Mouse (Mus musculus): ENCODE data around the gene Exoc4. TPM values are rescaled to one million over a fixed set of nuclear protein-coding genes. Genes with fewer than 3 reads are reported as not detected.

Gene Exoc4
- polyA plus RNA-seq, 1 experiment from 2014 or later, result 9.8 TPM

DNA sequence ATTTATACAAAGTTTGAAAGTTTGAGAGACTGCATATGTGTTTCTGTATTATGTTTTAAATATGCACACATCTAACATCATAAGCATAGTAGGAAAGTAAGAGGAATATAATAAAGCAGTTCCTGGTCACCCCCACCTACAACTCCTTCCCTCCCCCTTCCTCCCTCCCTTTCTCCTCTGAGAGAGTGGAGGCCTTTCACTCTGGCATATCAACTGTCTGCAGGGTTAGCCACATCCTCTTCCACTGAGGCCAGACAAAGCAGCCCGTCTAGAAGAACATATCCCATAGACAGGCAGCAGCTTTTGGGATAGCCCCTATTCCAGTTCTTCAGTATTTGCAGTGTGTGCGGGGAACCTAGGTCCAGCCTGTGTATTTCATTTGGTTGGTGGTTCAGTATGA is 382.2 kb downstream of the Exoc4 start:
- no peak for ATAC-seq (ENCODE audit: insufficient read depth)
- WGBS (ENCODE audit: insufficient replicate concordance), result 53% methylated on average over 2 of the region's 2 CpGs
- H3K27me3 ChIP-seq, result no peaks in the 10 kb centered on the region
- H3K27ac ChIP-seq (replicated peaks), result no peak overlapping the region
- H3K9me3 ChIP-seq (replicated peaks), result no peaks in the 10 kb centered on the region
- no peaks in the 10 kb centered on the region for H3K4me1 ChIP-seq (replicated peaks)
- H3K4me3 ChIP-seq (replicated peaks), result no peak overlapping the region
- no peak overlapping the region for H3K4me2 ChIP-seq
- H3K36me3 ChIP-seq (replicated peaks), result no peaks in the 10 kb centered on the region
- no peak overlapping the region for H3K9ac ChIP-seq

DNA sequence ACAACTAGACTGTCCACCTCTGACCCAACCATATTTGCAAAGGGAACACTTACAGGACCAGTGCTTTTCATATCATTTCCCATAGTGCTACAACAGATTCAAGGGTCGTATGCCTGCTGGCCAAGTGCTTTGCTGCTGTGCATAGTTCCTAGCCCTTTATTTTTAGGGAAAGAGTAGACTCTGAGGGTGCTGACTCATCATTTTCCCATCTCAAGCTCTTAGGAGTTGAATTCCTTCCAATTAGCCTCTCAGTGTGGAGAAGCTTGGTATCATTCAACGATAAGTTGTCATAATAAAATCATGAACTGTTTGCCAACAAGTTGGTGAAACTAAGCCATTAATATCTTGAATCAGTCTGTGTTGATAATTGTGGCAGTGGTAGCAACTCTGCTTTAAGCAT is 388.3 kb downstream of the Exoc4 start:
- ATAC-seq (ENCODE audit: insufficient read depth), result no peak

DNA sequence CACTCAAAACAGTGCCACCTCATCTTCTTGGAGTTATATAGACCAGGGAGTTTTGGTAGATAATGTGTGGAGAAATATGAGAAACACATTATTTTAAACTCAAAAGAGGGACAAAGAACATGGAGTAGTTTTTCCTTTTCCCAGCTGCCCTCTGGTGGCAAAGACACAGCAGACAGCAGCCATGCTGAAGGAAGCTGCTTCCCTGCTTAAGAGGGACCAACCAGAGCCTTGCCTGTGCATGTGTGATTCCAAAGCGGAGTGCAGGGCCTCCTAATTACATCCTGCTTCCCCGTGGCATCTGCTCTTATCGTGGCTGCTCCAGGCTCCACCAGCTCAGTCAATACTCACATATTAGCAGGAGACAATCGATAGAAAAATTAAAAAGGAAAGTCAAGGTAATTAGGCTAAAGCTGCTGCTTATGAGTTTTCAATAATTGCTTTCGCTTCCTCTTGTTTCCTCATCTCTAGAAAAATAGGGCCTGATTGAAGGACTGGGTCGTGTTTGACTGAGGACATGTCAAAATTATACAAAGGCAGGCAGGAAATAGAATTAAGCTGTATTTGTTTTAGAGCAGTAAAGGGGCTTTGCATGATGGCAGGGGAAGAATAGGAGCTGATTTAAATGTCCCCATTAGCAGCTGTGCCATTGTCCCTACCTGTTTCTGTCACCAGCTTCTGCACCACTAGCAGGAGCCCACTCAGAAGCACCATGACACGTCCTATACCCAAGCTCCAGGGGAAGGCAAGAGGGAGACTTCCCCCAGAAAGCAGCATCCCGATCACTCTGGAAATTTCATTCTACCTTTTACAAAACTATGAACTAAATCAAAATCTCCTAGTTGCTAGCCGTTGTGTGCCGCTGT is 433.1 kb downstream of the Exoc4 start:
- no peak for ATAC-seq (ENCODE audit: insufficient read depth)
- no peak overlapping the region for H3K4me3 ChIP-seq (replicated peaks)
- H3K27ac ChIP-seq (replicated peaks), result no peak overlapping the region
- H3K9me3 ChIP-seq (replicated peaks), result no peaks in the 10 kb centered on the region
- H3K9ac ChIP-seq, result no peak overlapping the region
- no peaks in the 10 kb centered on the region for H3K4me1 ChIP-seq (replicated peaks)
- no peaks in the 10 kb centered on the region for H3K36me3 ChIP-seq (replicated peaks)
- no peak overlapping the region for H3K4me2 ChIP-seq
- H3K27me3 ChIP-seq, result no peaks in the 10 kb centered on the region
- WGBS (ENCODE audit: insufficient replicate concordance), result 59% methylated on average over 10 of the region's 10 CpGs

More for the DNA sequence above, 388.3 kb downstream of the Exoc4 start:
- no peaks in the 10 kb centered on the region for H3K27me3 ChIP-seq
- no peak overlapping the region for H3K27ac ChIP-seq (replicated peaks)
- WGBS (ENCODE audit: insufficient replicate concordance), result 61% methylated on average over 2 of the region's 2 CpGs
- no peak overlapping the region for H3K9ac ChIP-seq
- H3K4me2 ChIP-seq, result no peak overlapping the region
- H3K36me3 ChIP-seq (replicated peaks), result no peaks in the 10 kb centered on the region
- H3K4me1 ChIP-seq (replicated peaks), result no peaks in the 10 kb centered on the region
- no peak overlapping the region for H3K4me3 ChIP-seq (replicated peaks)
- no peaks in the 10 kb centered on the region for H3K9me3 ChIP-seq (replicated peaks)

DNA sequence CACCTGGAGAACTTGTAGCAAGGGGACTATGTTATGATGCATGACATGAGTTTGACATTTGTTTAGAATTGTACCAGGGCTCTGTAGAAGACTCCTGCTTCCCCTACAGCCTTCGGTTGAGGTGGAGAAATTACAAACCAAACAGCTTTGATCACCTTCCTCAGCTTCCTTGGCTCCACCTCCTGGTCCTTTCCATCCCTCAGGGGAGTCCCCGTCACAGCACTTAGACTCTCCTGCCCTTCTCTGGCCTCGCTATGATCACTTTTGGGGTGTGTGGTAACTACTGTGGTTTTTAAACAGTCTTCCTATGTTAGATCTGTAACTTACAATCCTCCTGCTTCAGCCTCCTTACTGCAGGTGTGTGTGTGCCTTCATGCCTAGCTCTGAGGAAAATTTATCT is 434.6 kb downstream of the Exoc4 start:
- H3K36me3 ChIP-seq (replicated peaks), result no peaks in the 10 kb centered on the region
- H3K27me3 ChIP-seq, result no peaks in the 10 kb centered on the region
- no peak overlapping the region for H3K4me3 ChIP-seq (replicated peaks)
- H3K9me3 ChIP-seq (replicated peaks), result no peaks in the 10 kb centered on the region
- ATAC-seq (ENCODE audit: insufficient read depth), result no peak
- no peak overlapping the region for H3K9ac ChIP-seq
- H3K4me2 ChIP-seq, result no peak overlapping the region
- H3K4me1 ChIP-seq (replicated peaks), result no peaks in the 10 kb centered on the region
- 46% methylated on average over 3 of the region's 3 CpGs for WGBS (ENCODE audit: insufficient replicate concordance)
- no peak overlapping the region for H3K27ac ChIP-seq (replicated peaks)

DNA sequence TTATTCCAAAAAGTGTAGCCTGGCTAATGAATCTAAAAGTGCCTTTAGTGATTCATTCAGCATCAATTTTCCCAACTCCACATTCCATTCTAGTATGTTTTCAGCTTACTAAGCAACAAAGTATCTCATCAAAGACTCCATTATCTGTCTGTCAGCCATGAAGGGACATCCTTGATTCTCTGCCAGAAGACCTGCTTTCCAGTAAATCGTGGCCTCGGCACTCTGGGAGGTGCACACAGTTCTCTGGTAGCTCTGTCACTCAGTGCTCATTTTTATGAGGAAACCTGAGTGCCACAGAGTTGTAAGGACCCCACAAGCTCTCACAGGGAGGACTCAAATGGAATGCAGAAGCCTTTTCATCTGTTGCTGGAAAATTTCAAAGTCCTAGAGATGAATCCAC is 436.4 kb downstream of the Exoc4 start:
- ATAC-seq (ENCODE audit: insufficient read depth), result no peak

DNA sequence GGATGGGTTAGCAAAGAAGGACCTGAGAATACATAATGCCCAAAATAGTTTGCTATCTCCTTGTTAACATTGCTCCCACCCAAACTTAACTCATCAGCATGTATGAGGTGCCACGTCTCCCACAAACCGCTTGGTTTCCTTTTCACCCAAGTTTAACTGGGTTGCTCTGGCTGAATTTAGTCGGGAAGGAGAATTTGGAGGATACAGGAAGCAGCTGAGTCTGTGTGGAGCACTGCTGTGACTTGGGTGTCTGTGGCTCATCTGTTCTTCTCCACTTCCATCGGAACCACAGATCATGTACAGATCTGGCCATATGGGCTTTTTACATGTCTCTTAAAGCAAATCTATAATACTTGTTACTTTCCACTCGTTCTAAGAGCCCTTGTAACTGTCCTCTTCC is 441.7 kb downstream of the Exoc4 start:
- H3K36me3 ChIP-seq (replicated peaks), result no peaks in the 10 kb centered on the region
- 63% methylated on average over 5 of the region's 5 CpGs for WGBS (ENCODE audit: insufficient replicate concordance)
- no peak overlapping the region for H3K4me3 ChIP-seq (replicated peaks)
- H3K9me3 ChIP-seq (replicated peaks), result no peaks in the 10 kb centered on the region
- H3K4me1 ChIP-seq (replicated peaks), result no peaks in the 10 kb centered on the region
- H3K4me2 ChIP-seq, result no peak overlapping the region
- ATAC-seq (ENCODE audit: insufficient read depth), result no peak
- H3K9ac ChIP-seq, result no peak overlapping the region
- H3K27me3 ChIP-seq, result no peaks in the 10 kb centered on the region
- H3K27ac ChIP-seq (replicated peaks), result no peak overlapping the region

More for the DNA sequence above, 436.4 kb downstream of the Exoc4 start:
- H3K36me3 ChIP-seq (replicated peaks), result no peaks in the 10 kb centered on the region
- no peak overlapping the region for H3K4me3 ChIP-seq (replicated peaks)
- no peaks in the 10 kb centered on the region for H3K27me3 ChIP-seq
- H3K9me3 ChIP-seq (replicated peaks), result no peaks in the 10 kb centered on the region
- H3K27ac ChIP-seq (replicated peaks), result no peak overlapping the region
- WGBS (ENCODE audit: insufficient replicate concordance), result 67% methylated on average over 2 of the region's 2 CpGs
- no peaks in the 10 kb centered on the region for H3K4me1 ChIP-seq (replicated peaks)
- H3K9ac ChIP-seq, result no peak overlapping the region
- H3K4me2 ChIP-seq, result no peak overlapping the region

DNA sequence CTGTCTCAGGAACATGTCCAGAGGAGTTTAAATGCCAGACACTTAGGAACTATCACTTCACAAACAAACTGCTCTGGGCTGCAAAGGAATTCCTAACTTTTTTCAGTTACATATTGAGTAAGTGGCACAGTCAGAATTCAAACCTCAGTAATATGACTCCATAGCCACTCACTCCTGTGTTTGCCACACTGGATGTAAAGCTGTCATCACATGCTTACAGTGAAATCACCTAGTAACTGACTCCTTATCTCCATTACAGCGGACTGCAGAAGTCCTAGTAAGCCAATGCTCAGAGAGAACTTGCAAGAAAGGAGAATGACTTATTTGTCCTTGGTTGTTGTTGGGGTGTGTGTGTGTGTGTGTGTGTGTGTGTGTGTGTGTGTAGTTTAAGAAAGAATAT is 448.1 kb downstream of the Exoc4 start:
- Histone ChIP-seq H3K27ac (replicated peaks) (no peak overlapping the region), H3K4me1 (replicated peaks) (no peaks in the 10 kb centered on the region), H3K27me3 (no peaks in the 10 kb centered on the region), H3K36me3 (replicated peaks) (no peaks in the 10 kb centered on the region), H3K4me2 (no peak overlapping the region), H3K4me3 (replicated peaks) (no peak overlapping the region), H3K9ac (no peak overlapping the region), H3K9me3 (replicated peaks) (no peaks in the 10 kb centered on the region)
- no peak for ATAC-seq (ENCODE audit: insufficient read depth)
- 61% methylated on average over 1 of the region's 1 CpGs for WGBS (ENCODE audit: insufficient replicate concordance)

DNA sequence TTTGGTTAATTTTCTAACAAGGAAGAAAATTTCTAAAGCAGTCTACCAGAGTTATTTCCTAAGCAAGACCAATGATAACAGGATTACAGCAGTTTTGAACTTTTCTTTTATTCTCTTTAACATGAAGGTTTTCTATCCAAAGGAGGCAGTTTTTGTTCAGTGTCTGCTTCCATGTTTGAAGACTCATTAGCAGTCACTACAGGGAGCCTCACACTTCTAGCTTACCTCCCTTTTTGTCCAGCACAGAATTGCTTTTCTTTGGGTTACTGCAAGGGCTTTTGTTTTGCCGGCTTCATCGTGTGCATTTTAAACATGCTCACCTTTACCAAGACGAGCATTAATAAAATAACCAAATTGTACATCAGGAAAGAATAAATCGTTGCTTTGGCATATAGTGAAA is 460.0 kb downstream of the Exoc4 start:
- H3K4me1 ChIP-seq (replicated peaks), result no peaks in the 10 kb centered on the region
- no peak overlapping the region for H3K27ac ChIP-seq (replicated peaks)
- no peak overlapping the region for H3K4me3 ChIP-seq (replicated peaks)
- no peaks in the 10 kb centered on the region for H3K9me3 ChIP-seq (replicated peaks)
- H3K9ac ChIP-seq, result no peak overlapping the region
- no peak overlapping the region for H3K4me2 ChIP-seq
- H3K27me3 ChIP-seq, result no peaks in the 10 kb centered on the region
- H3K36me3 ChIP-seq (replicated peaks), result no peaks in the 10 kb centered on the region
- no peak for ATAC-seq (ENCODE audit: insufficient read depth)
- 78% methylated on average over 4 of the region's 4 CpGs for WGBS (ENCODE audit: insufficient replicate concordance)

DNA sequence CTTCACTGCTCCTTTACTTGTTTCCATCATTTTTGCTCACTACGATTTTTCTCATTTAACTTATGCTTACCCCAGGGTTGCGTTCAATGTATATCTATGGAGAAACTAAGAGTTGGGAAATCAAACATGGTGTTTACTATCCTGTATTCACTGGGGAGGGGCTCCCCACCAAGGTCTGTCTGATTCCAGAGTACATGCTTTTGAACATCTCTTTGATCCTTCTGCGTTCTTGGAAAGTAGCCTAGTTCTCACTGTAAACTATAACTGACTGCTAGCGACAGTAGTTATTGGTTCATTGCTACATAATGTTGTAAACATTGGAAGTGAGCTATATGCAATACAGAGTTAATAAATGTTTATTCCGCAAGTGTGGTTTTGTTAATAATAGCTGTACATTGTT is 460.5 kb downstream of the Exoc4 start:
- Histone ChIP-seq H3K9ac (no peak overlapping the region), H3K27ac (replicated peaks) (no peak overlapping the region), H3K9me3 (replicated peaks) (no peaks in the 10 kb centered on the region), H3K27me3 (no peaks in the 10 kb centered on the region), H3K36me3 (replicated peaks) (no peaks in the 10 kb centered on the region), H3K4me1 (replicated peaks) (no peaks in the 10 kb centered on the region), H3K4me3 (replicated peaks) (no peak overlapping the region), H3K4me2 (no peak overlapping the region)
- 0 out of 2 replicates have a peak, but pooled peaks have one; percentile 3 for ATAC-seq (ENCODE audit: insufficient read depth)
- 77% methylated on average over 5 of the region's 5 CpGs for WGBS (ENCODE audit: insufficient replicate concordance)

DNA sequence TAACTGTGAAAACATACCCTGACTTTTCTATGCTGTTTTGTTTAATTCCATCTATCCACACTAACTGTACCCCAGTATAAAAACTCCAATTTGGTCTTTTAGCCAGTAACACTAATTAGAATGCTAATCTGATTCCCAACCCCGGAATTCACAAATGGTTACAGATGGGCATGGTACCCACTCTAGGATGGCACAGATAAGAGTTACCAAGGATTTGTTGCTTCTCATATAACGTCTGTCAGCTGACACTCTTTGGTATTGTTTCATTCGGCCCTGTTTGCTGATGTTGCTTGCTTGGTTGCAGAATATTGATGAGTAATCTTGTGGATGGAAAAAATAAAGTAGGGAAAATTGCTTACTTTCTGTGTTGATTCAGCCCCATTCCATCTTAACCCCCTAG is 462.9 kb downstream of the Exoc4 start:
- no peak for ATAC-seq (ENCODE audit: insufficient read depth)
- 55% methylated on average over 3 of the region's 3 CpGs for WGBS (ENCODE audit: insufficient replicate concordance)
- Histone ChIP-seq H3K4me3 (replicated peaks) (no peak overlapping the region), H3K27ac (replicated peaks) (no peak overlapping the region), H3K36me3 (replicated peaks) (no peaks in the 10 kb centered on the region), H3K27me3 (no peaks in the 10 kb centered on the region), H3K4me1 (replicated peaks) (no peaks in the 10 kb centered on the region), H3K4me2 (no peak overlapping the region), H3K9me3 (replicated peaks) (no peaks in the 10 kb centered on the region), H3K9ac (no peak overlapping the region)

DNA sequence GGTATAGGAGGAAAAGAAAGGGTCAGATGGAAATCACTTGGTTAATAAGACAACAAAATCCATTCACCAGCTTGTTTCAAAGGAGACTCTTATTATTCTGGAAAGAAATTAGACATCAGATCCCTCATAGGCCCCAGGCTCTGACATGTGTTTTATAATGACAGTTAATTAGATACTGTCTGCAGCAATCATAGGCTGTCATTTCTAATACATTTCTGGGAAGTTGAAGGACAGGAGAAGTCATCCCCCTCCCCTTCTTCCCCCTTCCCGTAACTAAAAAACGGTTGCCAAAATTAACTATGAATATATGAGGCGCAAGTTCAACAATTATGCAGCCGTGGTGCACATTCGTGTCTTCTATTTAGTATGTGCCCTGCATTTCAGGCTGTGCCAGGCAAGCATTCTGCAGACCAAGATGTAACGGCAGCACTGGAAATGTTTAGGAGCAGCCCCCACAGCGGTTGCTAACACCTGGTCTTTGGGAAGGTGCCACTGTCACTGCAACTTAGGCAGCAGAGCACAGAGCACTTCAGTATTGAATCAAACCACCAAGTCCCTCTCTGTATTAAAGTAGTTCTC is 463.7 kb downstream of the Exoc4 start:
- Histone ChIP-seq H3K27me3 (no peaks in the 10 kb centered on the region), H3K9me3 (replicated peaks) (no peaks in the 10 kb centered on the region), H3K36me3 (replicated peaks) (no peaks in the 10 kb centered on the region), H3K4me3 (replicated peaks) (no peak overlapping the region), H3K4me2 (no peak overlapping the region), H3K4me1 (replicated peaks) (no peaks in the 10 kb centered on the region), H3K9ac (no peak overlapping the region), H3K27ac (replicated peaks) (no peak overlapping the region)
- no peak for ATAC-seq (ENCODE audit: insufficient read depth)
- 63% methylated on average over 7 of the region's 7 CpGs for WGBS (ENCODE audit: insufficient replicate concordance)
